Mouse (Mus musculus) limb, embryonic 15.5 days (tissue): ENCODE data around the gene Kdm6b. TPM values are rescaled to one million over a fixed set of nuclear protein-coding genes. Genes with fewer than 3 reads are reported as not detected.
"Not testable (repeated sequence)": the region's sequence is repeated elsewhere in the genome, so short reads cannot be mapped to it uniquely, and the experiment has no call there.

Experiments
- ATAC-seq: fragments of 200-750 bp; cut with Nextera tagmentation; 2 replicates; pipeline ENCODE4 v1.8.0; 2017; ENCODE audit warnings: low read depth, moderate TSS enrichment; ENCODE audit not compliant: insufficient number of reproducible peaks, low FRiP score, low TSS enrichment
- H3K27ac ChIP-seq: fragments of 300-500 bp; sonication (generic); 2 replicates; pipeline ENCODE4 v1.5.1; 2015; ENCODE audit warnings: moderate library complexity, mild to moderate bottlenecking, inconsistent platforms
- H3K27me3 ChIP-seq: fragments of 300-500 bp; sonication (generic); 2 replicates; pipeline ENCODE4 v1.6.1; 2015; ENCODE audit warnings: inconsistent platforms
- H3K36me3 ChIP-seq: fragments of 300-500 bp; sonication (generic); 2 replicates; pipeline ENCODE4 v1.6.1; 2015; ENCODE audit warnings: inconsistent platforms
- H3K4me1 ChIP-seq: fragments of 300-500 bp; sonication (generic); 2 replicates; pipeline ENCODE4 v1.6.1; 2015; ENCODE audit warnings: inconsistent platforms
- H3K4me2 ChIP-seq: fragments of 300-500 bp; sonication (generic); 2 replicates; pipeline ENCODE4 v1.6.1; 2015; ENCODE audit warnings: mild to moderate bottlenecking, inconsistent platforms
- H3K4me3 ChIP-seq: fragments of 300-500 bp; sonication (generic); 2 replicates; pipeline ENCODE4 v1.5.1; 2015; ENCODE audit warnings: mild to moderate bottlenecking, inconsistent platforms
- H3K9ac ChIP-seq: fragments of 300-500 bp; sonication (generic); 2 replicates; pipeline ENCODE4 v1.6.1; 2015; ENCODE audit warnings: inconsistent platforms
- H3K9me3 ChIP-seq: fragments of 300-500 bp; sonication (generic); 2 replicates; pipeline ENCODE4 v1.6.1; 2016; ENCODE audit warnings: inconsistent platforms
- WGBS: fragments of 180-500 bp; shearing (Covaris S2); methylation state at CpG from one replicate; pipeline ENCODE4 v1.1.7; 2015; 5-methylcytosine and 5-hydroxymethylcytosine counted together
- polyA plus RNA-seq: library from polyadenylated mRNA; unstranded; fragments of >200 nt; fragmentation: Nextera tagmentation; extraction: Ambion mirVana; gene quantifications from 2 replicates; pipeline ENCODE4 v1.2.1, GENCODE M21; 2015

Kdm6b gene
- polyA plus RNA-seq, 1 experiment from 2014 or later, result 32.0 TPM

GRCm38 (mm10) chr11:69401210-69401637 is 12.3 kb downstream of the Kdm6b start:
- ATAC-seq, result peak; percentile 50
- Histone ChIP-seq H3K27ac (no peak overlapping the region), H3K4me3 (no peak overlapping the region), H3K9ac (no peak overlapping the region), H3K36me3 (peaks cover 68% of the 10 kb centered on the region), H3K4me2 (no peak overlapping the region), H3K27me3 (peaks cover 9% of the 10 kb centered on the region; the same call in 1 of the 2 replicates), H3K4me1 (peaks cover 45% of the 10 kb centered on the region), H3K9me3 (no peaks in the 10 kb centered on the region)
- WGBS, result 14% methylated on average over 22 of the region's 22 CpGs

DNA sequence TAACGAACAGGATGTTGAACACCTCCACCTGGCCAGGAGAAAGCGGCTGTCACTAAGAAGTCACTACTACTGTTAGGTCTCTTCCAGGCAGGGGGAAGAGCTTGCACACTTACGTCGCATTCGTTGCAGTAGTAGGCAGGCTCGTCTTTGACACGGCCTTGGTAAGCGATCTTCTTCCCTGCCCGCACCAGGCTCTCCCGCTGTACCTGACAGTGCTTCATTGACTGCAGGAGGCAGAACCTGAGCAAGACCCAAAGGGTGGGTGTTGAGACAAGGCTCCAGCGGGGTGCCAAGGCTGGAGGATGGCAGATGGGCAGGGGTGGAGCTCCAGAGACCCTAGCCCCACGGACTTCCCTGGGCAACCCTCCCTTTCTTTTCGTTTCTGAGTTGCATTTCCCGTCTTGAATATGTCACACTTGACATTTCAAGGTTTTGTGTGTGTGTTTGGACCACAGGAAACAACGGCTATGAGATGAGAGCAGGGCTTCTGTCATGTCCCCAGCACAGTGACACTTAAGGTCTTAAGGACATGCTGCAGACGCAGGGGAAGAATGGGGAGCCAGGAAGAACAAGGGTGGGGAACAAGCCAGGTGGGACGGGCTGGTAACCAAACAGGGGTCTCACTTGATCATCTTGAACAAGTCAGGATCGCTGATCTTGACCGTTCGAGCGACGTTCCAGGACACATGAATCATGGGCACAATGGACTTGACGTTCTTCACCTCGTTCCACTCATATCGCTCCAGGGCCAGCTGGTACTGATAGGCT is 13.2 kb downstream of the Kdm6b start:
- Histone ChIP-seq H3K4me1 (peaks cover 48% of the 10 kb centered on the region), H3K4me3 (no peak overlapping the region), H3K9ac (no peak overlapping the region), H3K4me2 (no peak overlapping the region), H3K9me3 (no peaks in the 10 kb centered on the region), H3K27ac (peak overlapping the region; percentile 27; the same call in 1 of the 2 replicates), H3K27me3 (peaks cover 9% of the 10 kb centered on the region; the same call in 1 of the 2 replicates), H3K36me3 (peaks cover 58% of the 10 kb centered on the region)
- 77% methylated on average over 25 of the region's 25 CpGs for WGBS
- no peak for ATAC-seq

DNA sequence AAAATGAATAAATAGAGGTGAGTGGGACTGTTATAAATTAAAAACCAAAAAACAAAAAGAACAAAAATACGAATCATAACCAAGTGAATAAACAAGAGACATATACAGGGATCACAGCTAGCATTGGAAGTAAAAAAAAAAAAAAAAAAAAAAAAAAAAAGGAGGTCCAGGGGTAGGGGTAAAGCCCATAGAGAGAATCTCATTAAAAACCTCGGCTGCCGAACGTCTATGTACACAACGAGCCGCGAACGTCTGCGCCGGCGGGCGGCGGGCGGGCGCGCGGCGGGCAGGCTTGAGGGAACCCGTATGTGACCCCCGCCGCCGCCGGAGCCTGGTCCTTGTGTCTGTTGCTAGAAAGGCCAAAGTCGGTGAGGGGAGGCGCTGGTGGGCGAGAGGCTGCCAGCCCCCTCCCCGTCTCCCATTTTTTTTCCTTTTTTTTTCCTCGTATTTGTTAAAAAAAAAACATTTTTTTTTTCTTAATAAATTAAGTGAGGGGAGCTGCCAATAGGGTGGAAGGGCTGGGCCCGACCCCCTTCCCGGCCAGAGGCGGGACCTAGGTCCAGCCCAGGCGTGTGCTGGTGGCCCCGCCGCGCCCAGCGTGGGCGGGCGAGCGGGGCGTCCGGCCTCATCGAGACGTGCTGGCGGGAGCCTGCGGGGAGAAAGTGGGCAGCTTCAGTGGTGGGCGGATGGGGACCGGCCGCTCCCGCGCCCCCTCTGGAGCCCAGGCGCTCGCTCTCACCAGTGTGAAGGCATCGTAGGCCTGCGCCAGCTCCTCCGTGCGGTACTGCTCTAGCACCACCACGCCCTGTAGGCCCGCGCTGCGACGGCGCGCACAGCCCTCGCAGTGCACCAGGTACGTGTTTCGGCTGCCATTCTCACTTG is 14.0 kb downstream of the Kdm6b start:
- Histone ChIP-seq H3K9me3 (no peaks in the 10 kb centered on the region), H3K27ac (peak overlapping the region; percentile 27; the same call in 1 of the 2 replicates), H3K4me2 (0 out of 2 replicates have a peak overlapping the region, but pooled peaks have one; percentile 20), H3K4me3 (peak overlapping the region; percentile 15; the same call in 1 of the 2 replicates), H3K36me3 (peaks cover 50% of the 10 kb centered on the region), H3K9ac (no peak overlapping the region), H3K4me1 (peaks cover 51% of the 10 kb centered on the region), H3K27me3 (peaks cover 9% of the 10 kb centered on the region; the same call in 1 of the 2 replicates)
- ATAC-seq, result no peak
- WGBS, result 30% methylated on average over 65 of the region's 66 CpGs

- no peaks in the 10 kb centered on the region for H3K9me3 ChIP-seq
- H3K9ac ChIP-seq, result no peak overlapping the region
- ATAC-seq, result no peak
- peaks cover 55% of the 10 kb centered on the region for H3K4me1 ChIP-seq
- peaks cover 42% of the 10 kb centered on the region for H3K36me3 ChIP-seq
- peaks cover 9% of the 10 kb centered on the region; the same call in 1 of the 2 replicates for H3K27me3 ChIP-seq
- 29% methylated on average over 21 of the region's 21 CpGs for WGBS
- H3K4me3 ChIP-seq, result peak overlapping the region; percentile 70; the same call in 1 of the 2 replicates
- H3K4me2 ChIP-seq, result peak overlapping the region; percentile 25; the same call in 1 of the 2 replicates
- H3K27ac ChIP-seq, result no peak overlapping the region
These were observed 14.8 kb downstream of the Kdm6b start for GRCm38 (mm10) chr11:69398486-69399200.

GRCm38 (mm10) chr11:69398059-69398458 is 15.4 kb downstream of the Kdm6b start, which contains the start of gene Tmem88:
Gene Tmem88 (minus strand): TSS chr11:69398234.
- H3K36me3 ChIP-seq, result peaks cover 36% of the 10 kb centered on the region
- peaks cover 9% of the 10 kb centered on the region; the same call in 1 of the 2 replicates for H3K27me3 ChIP-seq
- no peak for ATAC-seq
- H3K4me2 ChIP-seq, result peak within 1 kb of the TSS; percentile 25
- H3K9ac ChIP-seq, result 0 out of 2 replicates have a peak within 1 kb of the TSS, but pooled peaks have one; percentile 29
- no peaks in the 10 kb centered on the region for H3K9me3 ChIP-seq
- WGBS, result 14% methylated on average over 16 of the region's 16 CpGs
- H3K27ac ChIP-seq, result peak within 1 kb of the TSS; percentile 99
- H3K4me1 ChIP-seq, result peaks cover 55% of the 10 kb centered on the region
- H3K4me3 ChIP-seq, result peak within 1 kb of the TSS; percentile 70

DNA sequence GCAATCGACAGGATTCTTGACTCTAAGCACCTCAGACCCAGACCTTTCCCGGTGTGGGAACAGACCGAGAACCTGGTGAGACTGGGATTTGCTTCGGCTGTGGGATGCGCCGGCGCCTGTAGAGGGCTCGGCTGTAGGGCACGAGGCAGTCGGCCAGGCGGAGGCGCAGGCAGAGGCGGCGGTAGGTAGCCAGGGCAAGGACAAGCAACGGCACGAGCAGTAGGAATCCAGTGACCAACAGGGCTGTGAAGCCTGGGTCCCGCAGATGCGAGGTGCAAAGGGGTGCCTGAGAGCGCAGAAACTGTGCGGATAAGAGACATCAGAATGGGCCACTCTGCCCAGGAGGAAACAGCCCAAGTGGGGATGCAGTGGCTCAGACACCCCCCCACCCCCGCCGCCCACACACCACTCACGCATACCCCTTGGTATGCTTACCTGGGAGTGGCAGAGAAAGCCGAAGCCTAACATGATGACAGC is 15.9 kb downstream of the Kdm6b start:
- H3K27me3 ChIP-seq, result peaks cover 9% of the 10 kb centered on the region; the same call in 1 of the 2 replicates
- H3K36me3 ChIP-seq, result peaks cover 32% of the 10 kb centered on the region
- peaks cover 55% of the 10 kb centered on the region for H3K4me1 ChIP-seq
- WGBS, result 17% methylated on average over 24 of the region's 24 CpGs
- peak overlapping the region; percentile 70 for H3K4me3 ChIP-seq
- no peak for ATAC-seq
- H3K9ac ChIP-seq, result 0 out of 2 replicates have a peak overlapping the region, but pooled peaks have one; percentile 29
- no peaks in the 10 kb centered on the region for H3K9me3 ChIP-seq
- H3K27ac ChIP-seq, result peak overlapping the region; percentile 99
- peak overlapping the region; percentile 25; the same call in 1 of the 2 replicates for H3K4me2 ChIP-seq

- Histone ChIP-seq H3K4me1 (peaks cover 55% of the 10 kb centered on the region), H3K9me3 (no peaks in the 10 kb centered on the region), H3K36me3 (peaks cover 27% of the 10 kb centered on the region), H3K9ac (no peak overlapping the region), H3K27me3 (peaks cover 9% of the 10 kb centered on the region; the same call in 1 of the 2 replicates), H3K4me2 (peak overlapping the region; percentile 62), H3K4me3 (peak overlapping the region; percentile 70), H3K27ac (peak overlapping the region; percentile 99; the same call in 1 of the 2 replicates)
- WGBS, result 41% methylated on average over 11 of the region's 11 CpGs
- no peak for ATAC-seq
These were observed 16.7 kb downstream of the Kdm6b start for GRCm38 (mm10) chr11:69396772-69397171.

- H3K9me3 ChIP-seq, result no peaks in the 10 kb centered on the region
- peak overlapping the region; percentile 99 for H3K27ac ChIP-seq
- H3K4me3 ChIP-seq, result peak overlapping the region; percentile 70
- peaks cover 49% of the 10 kb centered on the region for H3K4me1 ChIP-seq
- peak overlapping the region; percentile 62 for H3K4me2 ChIP-seq
- peaks cover 7% of the 10 kb centered on the region; the same call in 1 of the 2 replicates for H3K27me3 ChIP-seq
- peak; percentile 89 for ATAC-seq
- peak overlapping the region; percentile 93 for H3K9ac ChIP-seq
- peaks cover 17% of the 10 kb centered on the region for H3K36me3 ChIP-seq
- WGBS, result under 1% methylated on average over 48 of the region's 48 CpGs
These were observed 17.7 kb downstream of the Kdm6b start for GRCm38 (mm10) chr11:69395634-69396373.

DNA sequence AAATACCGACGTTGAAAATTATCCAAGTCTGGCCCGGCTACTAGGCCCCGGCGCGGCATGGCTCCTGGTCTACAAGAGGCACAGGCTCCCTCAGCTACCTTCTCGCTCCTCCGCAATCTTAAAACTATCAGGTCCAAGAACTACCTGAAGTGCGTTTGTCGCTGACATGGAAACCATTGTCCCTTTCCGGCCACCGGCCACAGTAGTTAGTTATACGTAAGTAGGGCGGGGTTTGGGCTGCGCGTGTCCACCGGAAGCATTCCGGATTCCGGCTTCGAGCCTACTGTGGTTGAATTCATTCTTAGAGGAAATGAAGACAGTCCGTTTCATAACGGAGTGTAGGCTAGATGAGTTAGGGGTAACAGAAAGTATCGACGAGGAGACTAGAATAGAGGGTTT is 18.2 kb downstream of the Kdm6b start, which contains the start of the genes Naa38 and Cyb5d1:
Naa38 (plus strand) TSS at position 253 of the 399 bp plus-strand sequence.
Cyb5d1 (minus strand) TSS at position 397 of the 399 bp plus-strand sequence.
- H3K9me3 ChIP-seq, H3K27me3 ChIP-seq: not testable (repeated sequence)
- peaks cover 47% of the 10 kb centered on the region for H3K4me1 ChIP-seq
- peak; percentile 76 for ATAC-seq
- H3K9ac ChIP-seq, result peak within 1 kb of the TSS; percentile 93
- peak within 1 kb of the TSS; percentile 99 for H3K27ac ChIP-seq
- under 1% methylated on average over 24 of the region's 24 CpGs for WGBS
- peak within 1 kb of the TSS; percentile 62 for H3K4me2 ChIP-seq
- H3K36me3 ChIP-seq, result peaks cover 11% of the 10 kb centered on the region
- H3K4me3 ChIP-seq, result peak within 1 kb of the TSS; percentile 70

DNA sequence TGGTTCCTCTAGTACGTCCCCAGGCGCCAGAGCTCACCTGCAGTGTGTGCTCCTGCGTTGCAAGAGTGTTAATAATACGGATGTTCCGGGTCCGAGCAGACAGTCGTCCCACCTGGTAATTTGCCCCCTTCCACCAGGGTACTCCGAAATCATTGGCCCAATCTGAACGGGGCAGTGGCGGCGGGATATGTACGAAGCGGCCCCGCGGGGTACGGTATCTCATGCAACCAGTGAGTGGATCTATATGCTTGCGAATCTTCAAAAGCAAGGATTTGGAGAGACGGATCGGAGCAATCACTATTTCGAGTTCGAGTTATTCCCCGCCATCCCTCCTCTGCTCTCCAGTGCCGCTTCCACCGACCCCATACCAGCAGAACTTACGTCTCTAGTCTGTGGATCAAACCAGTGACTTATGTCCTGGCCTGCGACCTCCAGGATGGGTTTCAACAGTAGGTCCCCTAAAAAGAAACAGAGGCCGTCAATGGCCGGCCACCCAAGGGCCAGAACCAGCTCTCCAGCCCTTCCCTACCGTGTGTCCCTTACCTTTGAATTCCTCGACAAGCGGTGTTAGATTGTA is 18.8 kb downstream of the Kdm6b start:
- whole genome bisulfite sequencing, result under 1% methylated on average over 31 of the region's 31 CpGs
- Histone ChIP-seq H3K27ac (peak overlapping the region; percentile 99), H3K4me2 (peak overlapping the region; percentile 62), H3K9ac (peak overlapping the region; percentile 60), H3K4me1 (peaks cover 46% of the 10 kb centered on the region), H3K4me3 (peak overlapping the region; percentile 70)
- not testable (repeated sequence) for H3K9me3 ChIP-seq, ATAC-seq, H3K36me3 ChIP-seq, H3K27me3 ChIP-seq
